Mouse (Mus musculus) heart, adult 8-10 months (tissue): ENCODE measurements around the gene 1700056E22Rik. TPM values are rescaled to one million over a fixed set of nuclear protein-coding genes. Genes with fewer than 3 reads are reported as not detected.

Experiments used
- DNase-seq: peaks from one replicate; pipeline ENCODE4 v3.0.0; 2022; ENCODE audit warnings: low spot score
- total RNA-seq, 4 experiments: library from RNA; stranded (reverse); gene quantifications; 2 replicates each; pipeline ENCODE4 v1.2.4; 2022

Gene 1700056E22Rik
- total RNA-seq, 4 experiments from 2014 or later, result 0.57 to 1.7 (median 1.2) TPM

DNA sequence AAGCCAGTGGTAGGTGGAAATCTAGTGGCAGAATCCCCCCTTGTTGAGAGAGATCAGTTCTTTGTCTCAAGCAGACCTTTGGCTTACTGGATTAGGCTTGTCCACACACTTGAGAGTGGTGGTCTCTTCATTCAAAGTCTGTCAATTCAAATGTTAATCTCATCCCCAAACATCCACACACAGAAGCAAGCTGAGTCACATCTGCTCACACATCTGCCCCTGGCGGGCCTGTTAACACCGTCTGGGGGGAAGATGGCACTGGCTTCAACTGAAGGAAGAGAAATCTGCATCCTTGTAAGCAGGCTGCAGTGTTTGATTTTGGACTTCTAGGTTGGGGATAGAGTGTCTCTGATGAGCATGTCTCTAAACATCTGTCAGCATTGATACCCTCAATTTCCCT, 10.1 kb downstream of the 1700056E22Rik start:
- no peak for DNase-seq

DNA sequence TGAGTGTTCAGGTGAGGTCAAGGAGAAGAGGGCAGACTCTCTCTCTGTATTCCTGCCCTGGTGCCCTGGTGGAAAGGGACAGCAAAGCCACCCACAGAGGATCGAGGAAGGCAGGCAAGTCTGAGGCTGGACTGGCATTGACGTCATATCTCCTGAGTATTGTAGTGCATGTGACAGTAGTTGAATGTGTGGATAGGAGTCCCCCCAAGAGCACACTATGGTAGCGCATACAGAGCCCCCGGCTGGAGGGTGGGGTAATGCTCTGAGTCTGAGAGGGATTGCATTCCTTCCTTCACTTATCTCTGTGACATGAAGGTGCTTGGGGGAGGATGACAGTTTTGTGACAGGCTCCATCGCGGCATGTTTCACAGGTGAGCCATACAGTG, 14.4 kb downstream of the 1700056E22Rik start:
- DNase-seq, result no peak

DNA sequence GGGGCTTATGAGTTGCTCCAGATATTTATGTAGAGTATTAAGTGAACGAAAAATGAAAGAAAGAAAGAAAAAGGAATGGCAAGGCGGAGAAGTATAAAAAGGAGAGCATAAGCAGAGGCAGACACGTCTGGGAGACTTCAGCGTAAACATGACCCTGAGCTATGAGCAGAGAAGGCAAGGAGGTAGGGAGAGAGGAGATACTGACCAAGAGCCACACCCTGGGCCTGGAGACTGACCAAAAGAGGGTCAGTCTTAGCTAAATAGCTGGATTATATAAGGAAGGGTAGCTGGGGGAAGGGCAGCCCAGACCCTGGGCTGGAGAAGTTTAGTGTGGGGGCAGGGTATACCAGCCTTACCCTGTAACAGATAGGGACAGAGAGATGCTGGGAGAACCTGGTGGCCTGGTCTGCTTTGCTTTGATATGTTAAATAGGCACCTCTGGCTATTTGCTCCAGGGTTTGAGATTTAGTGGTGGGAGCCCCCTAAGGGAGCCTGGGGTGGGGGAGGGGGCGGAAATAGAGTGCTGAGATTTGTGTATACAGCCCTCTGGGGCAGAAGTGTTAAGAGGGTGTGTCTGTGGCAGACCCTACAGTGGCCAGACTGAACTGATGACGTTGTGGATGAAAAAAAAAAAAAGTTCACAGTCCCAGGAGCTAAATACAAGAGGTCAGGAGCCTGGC, 14.9 kb downstream of the 1700056E22Rik start:
- no peak for DNase-seq

DNA sequence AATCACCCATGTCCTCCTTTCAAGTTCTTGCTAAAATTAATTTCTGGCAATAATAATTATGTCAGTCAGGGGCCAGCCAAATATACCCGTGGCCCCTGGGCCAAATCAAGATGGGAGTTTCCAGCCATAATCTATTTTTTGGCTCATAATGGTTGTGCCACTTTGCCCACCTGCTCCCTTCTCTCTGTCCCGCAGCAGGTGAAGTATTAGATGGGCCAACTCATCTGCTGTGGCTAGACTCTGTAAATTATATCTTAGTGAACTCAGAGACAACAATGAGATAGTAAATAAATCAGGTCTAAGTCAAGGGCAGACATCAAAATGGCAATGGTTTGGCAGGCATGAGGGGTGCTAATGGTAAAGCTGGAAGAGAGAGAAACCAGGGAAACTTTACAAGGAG, 16.5 kb downstream of the 1700056E22Rik start:
- DNase-seq, result no peak

DNA sequence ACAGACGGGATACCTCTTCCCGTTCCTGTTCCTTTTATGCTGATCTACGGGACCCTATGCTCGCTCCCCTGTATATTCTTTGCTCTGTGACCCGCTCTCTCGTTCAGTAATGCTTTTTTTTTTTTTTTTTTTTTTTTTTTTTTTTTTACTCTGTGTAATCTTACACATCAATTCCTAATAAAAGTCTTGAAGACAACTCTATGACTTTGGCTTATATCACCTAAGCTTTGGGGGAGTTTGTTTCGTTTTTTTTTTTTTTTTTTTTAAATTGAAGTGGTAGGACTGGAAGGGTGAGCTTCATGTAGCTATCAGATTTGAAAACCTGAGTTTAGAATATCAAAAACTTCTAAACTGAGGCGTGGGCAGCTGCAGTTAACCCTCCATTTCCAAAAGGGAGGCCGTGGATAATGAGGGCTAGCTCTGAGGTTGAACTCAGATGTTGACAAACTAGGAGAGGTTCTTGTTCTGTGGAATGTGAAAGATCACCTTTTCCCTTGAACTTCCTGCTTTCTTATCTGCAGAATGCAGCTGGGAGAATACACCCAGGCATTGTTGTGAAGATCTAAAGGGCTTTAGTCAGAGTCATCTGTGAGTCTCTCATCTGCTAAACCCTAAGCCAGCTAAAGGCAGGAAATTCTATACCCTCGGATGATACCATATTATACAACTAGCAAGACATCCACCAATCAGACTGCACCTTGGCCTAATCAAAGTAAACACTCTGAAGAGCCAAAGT, 17.9 kb downstream of the 1700056E22Rik start:
- no peak for DNase-seq

DNA sequence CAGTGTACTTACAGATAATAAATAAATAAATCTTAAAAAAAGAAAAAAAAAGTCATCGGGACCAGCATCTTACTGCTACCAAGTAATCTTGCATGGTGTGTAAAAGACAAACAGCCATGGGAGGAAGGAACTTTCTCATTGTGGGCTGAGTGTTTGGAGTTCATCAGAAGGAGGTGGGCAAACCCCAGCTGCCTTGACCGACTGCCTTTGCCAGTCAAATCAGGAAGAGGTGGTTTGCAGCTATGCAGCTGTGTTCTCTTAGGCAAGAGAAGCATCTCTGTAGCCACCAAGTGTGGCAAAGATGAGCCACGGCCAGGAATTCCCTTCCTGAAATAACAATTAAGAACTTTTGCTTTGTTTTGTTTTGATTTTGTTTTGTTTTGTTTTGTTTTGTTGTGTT, 20.0 kb downstream of the 1700056E22Rik start:
- no peak for DNase-seq

DNA sequence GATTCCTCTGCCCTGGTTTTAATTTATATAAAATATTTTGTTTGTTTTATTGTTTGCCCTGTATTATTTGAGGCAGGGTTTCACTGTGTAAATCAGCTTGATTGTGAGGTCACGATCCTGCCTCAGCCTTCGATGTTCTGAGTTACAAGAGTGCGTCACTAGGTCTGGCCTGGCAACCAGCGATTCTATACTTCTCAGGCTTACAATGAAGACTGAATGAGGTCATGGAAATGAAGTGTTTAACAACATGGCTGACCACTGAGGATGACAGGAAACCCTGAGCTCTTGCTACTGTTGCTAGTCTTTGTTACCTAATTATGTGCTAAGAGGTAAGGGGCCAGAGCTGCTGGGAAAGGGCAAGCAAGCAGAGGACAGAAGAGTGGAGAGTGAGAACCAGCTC, 21.0 kb downstream of the 1700056E22Rik start, which contains the start of gene Dusp10:
TSS of gene Dusp10 (plus strand) at position 197 of the 400 bp plus-strand sequence.
- no peak for DNase-seq

DNA sequence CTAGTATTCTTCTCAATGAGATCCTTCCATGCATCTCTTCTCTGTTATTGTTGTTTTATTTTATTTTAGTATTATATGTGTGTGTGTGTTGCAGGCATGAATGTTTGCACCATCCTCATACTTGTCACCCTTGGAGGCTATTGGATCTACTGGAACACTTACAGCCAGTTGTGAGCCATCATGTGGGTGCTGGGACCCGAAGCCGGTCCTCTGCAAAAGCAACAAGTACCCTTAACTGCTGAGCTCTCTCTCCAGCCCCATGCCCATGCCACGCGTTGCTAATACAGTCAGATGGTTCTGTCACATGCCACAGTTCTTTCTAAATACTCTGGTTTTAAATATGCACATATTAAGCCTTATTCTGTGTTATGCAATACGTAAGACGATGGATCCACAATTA, 22.8 kb downstream of the 1700056E22Rik start:
- DNase-seq, result no peak

DNA sequence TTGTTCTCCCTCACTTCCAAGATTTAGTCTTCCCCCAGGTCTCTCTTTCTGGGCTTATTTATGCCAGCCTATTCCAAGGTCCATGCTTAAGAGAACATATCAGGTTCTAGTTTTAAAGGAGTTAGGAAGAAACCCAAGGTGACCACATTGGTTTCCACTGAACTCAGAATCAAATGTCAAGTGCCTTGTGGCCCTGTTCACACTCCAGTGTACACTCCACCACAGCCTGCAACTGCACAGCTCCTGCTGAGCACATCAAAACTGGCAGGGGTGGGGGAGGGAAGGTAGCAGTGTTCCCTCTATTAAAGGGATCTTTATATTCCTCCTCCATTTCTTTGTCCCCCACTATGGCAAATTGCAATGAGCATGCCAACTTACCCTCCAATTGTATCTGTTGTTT, 28.0 kb downstream of the 1700056E22Rik start:
- DNase-seq, result no peak

DNA sequence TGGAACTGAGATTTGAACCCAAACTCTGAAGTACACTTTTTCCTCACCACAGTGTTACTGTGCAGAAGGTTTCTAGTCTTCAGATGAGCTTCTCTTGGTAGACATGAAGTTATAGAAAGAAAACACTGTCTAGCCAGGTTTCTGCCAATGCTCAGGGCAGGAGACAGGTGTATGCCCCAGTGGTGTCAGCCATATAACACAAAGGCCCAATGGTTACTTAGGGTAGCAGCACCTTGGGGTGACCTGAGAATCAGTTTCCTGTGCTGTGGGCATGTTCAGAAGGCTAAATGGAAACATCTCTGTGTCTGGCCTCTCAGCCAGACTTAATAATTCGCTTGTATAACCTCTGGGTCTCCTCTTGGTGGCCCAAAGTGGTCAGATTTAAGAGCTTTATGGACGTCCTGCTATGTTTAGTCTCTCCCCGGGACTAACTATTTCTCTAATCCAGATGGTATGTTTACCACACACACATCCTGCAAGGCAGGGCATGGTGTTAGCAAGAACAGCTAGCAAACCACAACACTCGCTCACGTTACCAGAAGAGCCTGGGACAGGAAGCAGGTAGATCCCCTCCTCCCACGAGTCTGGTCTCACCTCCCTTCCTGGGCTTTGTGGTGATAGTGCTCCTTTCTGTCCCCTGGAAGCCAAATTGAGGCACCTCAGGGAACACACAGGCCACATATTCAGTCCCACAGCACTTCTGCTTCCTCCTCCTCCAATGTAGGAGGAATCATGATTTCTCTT, 28.6 kb downstream of the 1700056E22Rik start:
- DNase-seq, result no peak

DNA sequence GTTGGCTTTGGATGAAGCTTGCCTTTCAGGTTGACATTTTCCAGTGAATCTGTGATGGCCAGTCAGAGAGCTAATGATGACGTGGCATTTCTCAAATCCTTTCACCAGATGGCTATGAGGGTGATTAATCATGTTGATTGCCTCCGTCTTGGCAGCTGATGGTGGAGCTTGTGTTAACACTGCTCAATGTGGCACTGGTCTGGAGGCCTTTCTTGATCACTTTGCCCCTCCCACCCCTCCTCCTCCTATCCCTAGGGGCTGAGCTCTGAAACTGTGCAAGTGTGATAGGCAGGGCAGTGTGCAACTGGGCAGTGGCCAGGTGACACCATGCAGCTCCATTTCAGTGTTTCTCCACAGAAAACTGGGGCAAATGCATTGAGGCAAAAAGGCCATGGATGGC, 29.8 kb downstream of the 1700056E22Rik start:
- DNase-seq, result no peak

DNA sequence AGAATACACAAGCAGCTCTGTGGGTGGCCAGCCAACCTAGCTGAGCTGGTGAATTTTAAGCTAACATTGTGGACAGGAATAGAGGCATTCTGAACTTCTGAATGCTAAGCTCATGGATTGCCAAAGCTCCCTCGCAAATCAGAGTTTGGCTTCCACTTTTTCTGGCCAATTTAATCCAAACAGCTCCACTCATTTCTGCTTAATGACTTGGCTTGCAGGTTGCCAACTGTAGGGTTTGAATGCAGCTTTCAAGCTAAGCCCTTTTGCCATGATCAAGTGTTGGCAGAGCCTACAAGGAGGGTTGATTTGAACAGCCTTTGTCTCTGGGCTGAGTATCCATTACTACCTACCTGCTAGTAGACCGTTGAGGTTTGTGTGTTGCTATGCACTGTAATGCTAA, 31.6 kb downstream of the 1700056E22Rik start:
- DNase-seq, result no peak

DNA sequence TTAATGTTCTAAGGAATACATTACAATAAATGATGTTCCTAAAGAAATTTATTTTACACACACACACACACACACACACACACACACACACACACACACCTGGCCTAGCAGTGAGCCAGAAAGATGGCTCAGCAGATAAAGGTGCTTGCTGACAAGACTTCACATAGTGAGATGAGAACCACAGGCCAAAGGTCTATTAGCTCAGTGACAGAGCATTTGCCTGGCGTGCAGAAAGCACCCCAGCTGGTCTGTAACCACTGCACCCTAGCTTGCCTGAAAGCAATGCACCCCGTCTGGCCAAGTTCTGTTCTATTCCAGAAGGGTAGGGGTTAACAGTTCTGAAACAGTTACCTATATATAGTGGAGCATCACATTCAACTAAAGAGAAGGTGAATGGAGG, 36.9 kb downstream of the 1700056E22Rik start:
- no peak for DNase-seq

DNA sequence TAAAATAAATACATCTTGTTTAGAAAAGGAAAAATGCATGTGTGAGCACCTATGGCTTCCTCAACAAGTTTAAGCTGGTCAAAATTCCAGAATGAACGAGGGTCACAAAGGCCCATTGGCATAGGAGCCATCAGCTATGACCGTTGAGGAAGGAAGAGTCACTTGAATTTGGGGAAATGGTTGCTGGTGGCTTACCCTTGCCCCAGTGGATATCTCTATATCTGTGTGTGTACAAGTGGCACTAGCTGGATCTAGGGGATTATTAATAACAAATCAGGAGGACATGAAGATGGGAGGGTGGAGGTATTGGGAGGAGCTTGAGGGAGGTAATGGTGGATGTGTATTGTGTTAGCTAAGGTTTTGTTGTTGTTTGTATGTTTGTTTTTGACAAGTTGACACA, 42.2 kb downstream of the 1700056E22Rik start:
- DNase-seq, result no peak

DNA sequence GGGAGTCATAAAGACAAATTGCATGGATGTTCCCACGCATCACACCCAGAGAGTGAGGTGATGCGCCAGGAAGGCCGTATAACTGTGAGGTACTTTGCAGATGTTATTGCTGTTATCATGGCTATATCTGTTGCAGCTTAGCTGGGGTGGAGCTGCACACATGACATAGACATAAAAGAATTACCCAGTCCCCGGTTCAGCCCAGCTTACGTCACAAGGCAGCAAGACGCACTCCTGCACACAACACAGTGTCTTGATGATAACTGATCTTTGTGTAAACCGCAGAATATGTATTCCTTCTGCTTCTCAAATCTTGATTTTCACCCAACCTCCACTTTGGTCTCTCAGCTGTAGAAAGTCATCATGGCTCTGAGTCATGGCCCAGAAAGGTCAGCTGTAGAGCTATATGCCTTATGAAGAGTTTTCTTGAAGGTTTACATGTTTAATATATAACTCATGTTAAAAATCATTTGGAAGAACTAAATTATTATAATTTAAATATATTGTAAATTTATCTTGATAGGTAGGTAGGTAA, 46.3 kb downstream of the 1700056E22Rik start:
- no peak for DNase-seq

Other genes starting within 250 kb of the 1700056E22Rik start
- gene Dusp10, start 21.0 kb downstream of the 1700056E22Rik start, total RNA-seq, result 1 to 10 TPM; 5.8 to 8.3 (median 7.4) TPM